Mouse (Mus musculus): Measurements from ENCODE around the gene Adgrd1. TPM values are rescaled to one million over a fixed set of nuclear protein-coding genes. Genes with fewer than 3 reads are reported as not detected.

Gene Adgrd1
- polyA plus RNA-seq, 1 experiment, result 0.48 TPM

DNA sequence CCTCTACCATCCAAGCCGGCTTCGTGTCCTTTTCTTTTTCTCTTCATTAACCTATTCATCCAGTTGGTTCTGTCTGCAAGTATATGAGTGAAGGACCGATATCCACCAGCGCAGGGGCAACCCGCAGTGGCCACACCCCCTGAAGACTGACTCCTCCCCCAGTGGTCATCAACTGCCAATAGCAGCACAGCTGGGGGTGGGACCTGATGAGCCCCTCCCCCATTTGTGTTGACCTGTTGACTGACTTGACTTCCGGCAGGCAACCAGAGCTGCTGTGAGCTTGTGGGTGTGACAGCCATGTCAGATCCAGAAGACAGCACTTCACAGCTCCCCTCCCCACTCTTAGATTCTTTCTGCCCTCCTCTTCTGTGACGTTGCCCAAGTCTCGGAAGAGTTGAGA lies 19.7 kb downstream of the Adgrd1 start:
- H3K4me2 ChIP-seq (ENCODE audit: low read depth), result no peak overlapping the region
- H3ac ChIP-seq (ENCODE audit: control insufficient read depth, insufficient read length), result no peak overlapping the region
- TF ChIP-seq E2F4 (IDR thresholded peaks at IDR 0.05; ENCODE audit: insufficient read depth) (no peak), SRF (IDR thresholded peaks at IDR 0.05; ENCODE audit: control insufficient read depth, insufficient read length, low read depth) (no peak), REST (IDR thresholded peaks at IDR 0.05; ENCODE audit: insufficient read depth, insufficient read length) (no peak), POLR2AphosphoS2 (IDR thresholded peaks at IDR 0.05; ENCODE audit: insufficient read length, low read depth) (no peak), CEBPB (IDR thresholded peaks at IDR 0.05; ENCODE audit: insufficient read depth, poor library complexity, severe bottlenecking) (no peak), USF1 (IDR thresholded peaks at IDR 0.05; ENCODE audit: low read depth) (no peak), MAX (IDR thresholded peaks at IDR 0.05; ENCODE audit: low read depth) (no peak), TCF12 (IDR thresholded peaks at IDR 0.05; ENCODE audit: insufficient read depth, poor library complexity, severe bottlenecking) (no peak), MYOG (IDR thresholded peaks at IDR 0.05; ENCODE audit: control insufficient read depth in 1 of 3, insufficient read depth in 1 of 3, insufficient read length in 2 of 3, low read depth in 2 of 3) (no peak), TCF3 (IDR thresholded peaks at IDR 0.05; ENCODE audit: insufficient read length, low read depth) (no peak), MYOD1 (IDR thresholded peaks at IDR 0.05; ENCODE audit: control insufficient read depth in 1 of 3, insufficient read length in 2 of 3, low read depth in 2 of 3) (no peak)
- H3K36me3 ChIP-seq (ENCODE audit: control insufficient read depth, insufficient read depth), result no peaks in the 10 kb centered on the region
- H3K4me3 ChIP-seq, result no peak overlapping the region
- peaks cover 27% of the 10 kb centered on the region for H3K27me3 ChIP-seq (ENCODE audit: control insufficient read depth, insufficient read depth, insufficient read length)
- H3K79me2 ChIP-seq (ENCODE audit: control insufficient read depth, insufficient read depth), result no peaks in the 10 kb centered on the region

DNA sequence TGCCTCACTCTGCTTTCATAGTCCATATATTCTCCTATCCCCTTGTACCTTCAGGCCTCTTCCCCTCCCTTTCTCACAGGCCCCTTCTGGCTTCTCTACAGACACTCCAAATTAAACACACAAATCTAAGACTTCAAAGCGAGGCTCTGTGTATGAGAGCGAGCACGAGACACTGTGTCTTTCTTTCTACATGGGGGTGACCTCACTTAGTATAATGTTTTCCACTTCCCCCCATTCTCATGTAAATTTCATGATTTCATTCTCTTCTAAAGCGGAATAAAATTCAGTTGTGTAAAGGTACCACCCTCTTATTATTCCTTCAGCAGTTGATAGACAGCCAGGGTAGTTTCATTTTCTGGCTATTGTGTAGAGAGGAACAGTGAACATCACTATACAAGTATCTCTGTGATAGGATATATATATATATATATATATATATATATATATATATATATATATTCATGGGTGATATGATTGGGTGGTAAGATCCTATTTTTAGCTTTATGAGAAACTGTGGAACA lies 21.1 kb downstream of the Adgrd1 start:
- no peak for TF ChIP-seq MYOD1 (IDR thresholded peaks at IDR 0.05; ENCODE audit: control insufficient read depth in 1 of 3, insufficient read length in 2 of 3, low read depth in 2 of 3)
- no peak for TF ChIP-seq USF1 (IDR thresholded peaks at IDR 0.05; ENCODE audit: low read depth)
- no peak for TF ChIP-seq SRF (IDR thresholded peaks at IDR 0.05; ENCODE audit: control insufficient read depth, insufficient read length, low read depth)
- no peak for TF ChIP-seq CEBPB (IDR thresholded peaks at IDR 0.05; ENCODE audit: insufficient read depth, poor library complexity, severe bottlenecking)
- TF ChIP-seq MAX (IDR thresholded peaks at IDR 0.05; ENCODE audit: low read depth), result no peak
- TF ChIP-seq MYOG (IDR thresholded peaks at IDR 0.05; ENCODE audit: control insufficient read depth in 1 of 3, insufficient read depth in 1 of 3, insufficient read length in 2 of 3, low read depth in 2 of 3), result no peak
- TF ChIP-seq POLR2A (IDR thresholded peaks at IDR 0.05; ENCODE audit: insufficient read length, low read depth), result no peak
- TF ChIP-seq TCF12 (IDR thresholded peaks at IDR 0.05; ENCODE audit: insufficient read depth, poor library complexity, severe bottlenecking), result no peak
- TF ChIP-seq POLR2AphosphoS2 (IDR thresholded peaks at IDR 0.05; ENCODE audit: insufficient read length, low read depth), result no peak
- no peak for TF ChIP-seq REST (IDR thresholded peaks at IDR 0.05; ENCODE audit: insufficient read depth, insufficient read length)
- no peak for TF ChIP-seq E2F4 (IDR thresholded peaks at IDR 0.05; ENCODE audit: insufficient read depth)
- TF ChIP-seq TCF3 (IDR thresholded peaks at IDR 0.05; ENCODE audit: insufficient read length, low read depth), result no peak

DNA sequence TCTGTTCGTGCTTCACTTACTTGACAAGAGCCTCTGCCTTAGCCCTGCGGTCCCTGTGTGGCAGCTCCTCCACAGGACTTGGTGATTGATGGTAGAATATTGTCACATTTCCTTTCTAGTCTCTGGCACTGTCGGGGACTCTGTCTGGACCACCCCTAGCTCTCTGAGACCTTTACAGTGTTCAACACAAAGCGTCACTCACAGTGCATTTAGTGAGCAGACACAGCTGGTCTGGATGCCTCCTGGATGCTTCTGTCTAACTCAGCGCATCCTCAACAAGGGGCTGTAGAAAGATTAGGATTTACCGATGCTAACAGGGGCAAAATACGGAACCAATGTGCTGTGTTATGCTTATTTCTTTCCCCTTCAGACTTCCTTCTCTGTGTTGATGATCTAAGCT lies 22.0 kb downstream of the Adgrd1 start:
- no peaks in the 10 kb centered on the region for H3K79me2 ChIP-seq (ENCODE audit: control insufficient read depth, insufficient read depth)
- TF ChIP-seq SRF (IDR thresholded peaks at IDR 0.05; ENCODE audit: control insufficient read depth, insufficient read length, low read depth) (no peak), E2F4 (IDR thresholded peaks at IDR 0.05; ENCODE audit: insufficient read depth) (no peak), TCF12 (IDR thresholded peaks at IDR 0.05; ENCODE audit: insufficient read depth, poor library complexity, severe bottlenecking) (no peak), CEBPB (IDR thresholded peaks at IDR 0.05; ENCODE audit: insufficient read depth, poor library complexity, severe bottlenecking) (no peak), REST (IDR thresholded peaks at IDR 0.05; ENCODE audit: insufficient read depth, insufficient read length) (no peak), MYOD1 (IDR thresholded peaks at IDR 0.05; ENCODE audit: control insufficient read depth in 1 of 3, insufficient read length in 2 of 3, low read depth in 2 of 3) (no peak), USF1 (IDR thresholded peaks at IDR 0.05; ENCODE audit: low read depth) (no peak), MYOG (IDR thresholded peaks at IDR 0.05; ENCODE audit: control insufficient read depth in 1 of 3, insufficient read depth in 1 of 3, insufficient read length in 2 of 3, low read depth in 2 of 3) (no peak), POLR2A (IDR thresholded peaks at IDR 0.05; ENCODE audit: insufficient read length, low read depth) (no peak), TCF3 (IDR thresholded peaks at IDR 0.05; ENCODE audit: insufficient read length, low read depth) (no peak), MAX (IDR thresholded peaks at IDR 0.05; ENCODE audit: low read depth) (no peak), POLR2AphosphoS2 (IDR thresholded peaks at IDR 0.05; ENCODE audit: insufficient read length, low read depth) (no peak)
- no peak overlapping the region for H3K4me3 ChIP-seq
- H3K36me3 ChIP-seq (ENCODE audit: control insufficient read depth, insufficient read depth), result no peaks in the 10 kb centered on the region
- H3K4me2 ChIP-seq (ENCODE audit: low read depth), result no peak overlapping the region
- no peak overlapping the region for H3ac ChIP-seq (ENCODE audit: control insufficient read depth, insufficient read length)
- H3K27me3 ChIP-seq (ENCODE audit: control insufficient read depth, insufficient read depth, insufficient read length), result peaks cover 38% of the 10 kb centered on the region

More for the DNA sequence above, 21.1 kb downstream of the Adgrd1 start:
- Histone ChIP-seq H3ac (ENCODE audit: control insufficient read depth, insufficient read length) (no peak overlapping the region), H3K4me3 (no peak overlapping the region), H3K4me2 (ENCODE audit: low read depth) (no peak overlapping the region), H3K79me2 (ENCODE audit: control insufficient read depth, insufficient read depth) (no peaks in the 10 kb centered on the region), H3K27me3 (ENCODE audit: control insufficient read depth, insufficient read depth, insufficient read length) (peaks cover 30% of the 10 kb centered on the region), H3K36me3 (ENCODE audit: control insufficient read depth, insufficient read depth) (no peaks in the 10 kb centered on the region)

DNA sequence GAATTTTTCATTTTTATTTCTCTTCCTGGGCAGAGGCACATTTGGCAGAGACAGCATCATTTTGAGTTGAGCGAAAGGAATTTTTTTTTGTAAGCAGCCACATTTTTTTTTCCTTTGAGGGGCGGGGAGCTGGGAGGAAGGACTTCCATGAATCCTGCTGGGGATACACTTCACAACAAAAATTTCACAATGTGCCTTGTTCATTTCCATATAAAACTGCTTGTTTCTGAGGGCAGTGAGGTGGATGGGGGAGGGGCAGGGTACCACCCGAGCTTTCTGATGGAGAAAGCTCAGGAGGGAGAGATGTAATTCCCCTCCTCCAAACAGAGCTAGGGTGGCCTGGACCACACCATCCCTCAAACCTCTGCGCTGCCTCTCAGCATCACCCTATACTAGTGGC lies 22.6 kb downstream of the Adgrd1 start:
- H3K79me2 ChIP-seq (ENCODE audit: control insufficient read depth, insufficient read depth), result no peaks in the 10 kb centered on the region
- TF ChIP-seq CEBPB (IDR thresholded peaks at IDR 0.05; ENCODE audit: insufficient read depth, poor library complexity, severe bottlenecking), result no peak
- no peak for TF ChIP-seq E2F4 (IDR thresholded peaks at IDR 0.05; ENCODE audit: insufficient read depth)
- TF ChIP-seq MYOG (IDR thresholded peaks at IDR 0.05; ENCODE audit: control insufficient read depth in 1 of 3, insufficient read depth in 1 of 3, insufficient read length in 2 of 3, low read depth in 2 of 3), result no peak
- no peak for TF ChIP-seq TCF3 (IDR thresholded peaks at IDR 0.05; ENCODE audit: insufficient read length, low read depth)
- no peak for TF ChIP-seq USF1 (IDR thresholded peaks at IDR 0.05; ENCODE audit: low read depth)
- no peak for TF ChIP-seq MYOD1 (IDR thresholded peaks at IDR 0.05; ENCODE audit: control insufficient read depth in 1 of 3, insufficient read length in 2 of 3, low read depth in 2 of 3)
- TF ChIP-seq REST (IDR thresholded peaks at IDR 0.05; ENCODE audit: insufficient read depth, insufficient read length), result no peak
- no peak for TF ChIP-seq MAX (IDR thresholded peaks at IDR 0.05; ENCODE audit: low read depth)
- no peak for TF ChIP-seq TCF12 (IDR thresholded peaks at IDR 0.05; ENCODE audit: insufficient read depth, poor library complexity, severe bottlenecking)
- no peak for TF ChIP-seq POLR2A (IDR thresholded peaks at IDR 0.05; ENCODE audit: insufficient read length, low read depth)
- no peak for TF ChIP-seq SRF (IDR thresholded peaks at IDR 0.05; ENCODE audit: control insufficient read depth, insufficient read length, low read depth)
- no peak for TF ChIP-seq POLR2AphosphoS2 (IDR thresholded peaks at IDR 0.05; ENCODE audit: insufficient read length, low read depth)
- H3K4me3 ChIP-seq, result no peak overlapping the region
- no peak overlapping the region for H3K4me2 ChIP-seq (ENCODE audit: low read depth)
- H3K36me3 ChIP-seq (ENCODE audit: control insufficient read depth, insufficient read depth), result no peaks in the 10 kb centered on the region
- H3ac ChIP-seq (ENCODE audit: control insufficient read depth, insufficient read length), result no peak overlapping the region
- H3K27me3 ChIP-seq (ENCODE audit: control insufficient read depth, insufficient read depth, insufficient read length), result peaks cover 40% of the 10 kb centered on the region
